Mouse (Mus musculus) liver, adult (tissue): Measurements from ENCODE around the gene Lypd9.
"Not testable (repeated sequence)": the region's sequence is repeated elsewhere in the genome, so short reads cannot be mapped to it uniquely, and the experiment has no call there.

ENCODE experiments used
- GATA4 ChIP-seq: IDR thresholded peaks from 2 replicates; pipeline ENCODE4 v1.6.1; 2014; ENCODE audit warnings: mild to moderate bottlenecking, low read length; ENCODE audit not compliant: insufficient replicate concordance

Gene Lypd9

GRCm38 (mm10) chr11:58452759-58453158 lies at the start of gene Lypd9:
TSS of gene Lypd9 (minus strand) at chr11:58452923.
- no peak for TF ChIP-seq GATA4

GRCm38 (mm10) chr11:58502472-58502871 lies 49.7 kb upstream of the Lypd9 start, which contains the start of gene Olfr331:
TSS of gene Olfr331 (minus strand) at chr11:58502572.
- not testable (repeated sequence) for TF ChIP-seq GATA4

- no peak for TF ChIP-seq GATA4
Observed at GRCm38 (mm10) chr11:58499290-58499689, 46.6 kb upstream of the Lypd9 start.

- no peak for TF ChIP-seq GATA4
Observed at GRCm38 (mm10) chr11:58498761-58499160, 46.0 kb upstream of the Lypd9 start.

GRCm38 (mm10) chr11:58492455-58492854 lies 39.7 kb upstream of the Lypd9 start, which contains the start of gene Olfr332:
TSS of gene Olfr332 (minus strand) at chr11:58492555.
- no peak for TF ChIP-seq GATA4

GRCm38 (mm10) chr11:58462170-58462569 lies 9.4 kb upstream of the Lypd9 start, which contains the start of gene Olfr30:
TSS of gene Olfr30 (minus strand) at chr11:58462270.
- TF ChIP-seq GATA4: no peak

GRCm38 (mm10) chr11:58453592-58453991 lies 869 bp upstream of the Lypd9 start:
- no peak for TF ChIP-seq GATA4

- TF ChIP-seq GATA4: no peak
Observed at GRCm38 (mm10) chr11:58437866-58438265, 14.9 kb downstream of the Lypd9 start.

- TF ChIP-seq GATA4: no peak
Observed at GRCm38 (mm10) chr11:58432259-58432658, 20.5 kb downstream of the Lypd9 start, which contains the start of gene Gm12253. TSS of gene Gm12253 (plus strand) at chr11:58432559.

GRCm38 (mm10) chr11:58420815-58421214 lies 31.9 kb downstream of the Lypd9 start, which contains the start of gene 1810065E05Rik:
TSS of gene 1810065E05Rik (plus strand) at chr11:58421111.
- no peak for TF ChIP-seq GATA4

GRCm38 (mm10) chr11:58418336-58418735 lies 34.4 kb downstream of the Lypd9 start:
- no peak for TF ChIP-seq GATA4

- TF ChIP-seq GATA4: no peak
Observed at GRCm38 (mm10) chr11:58408066-58408465, 44.7 kb downstream of the Lypd9 start.

- TF ChIP-seq GATA4: no peak
Observed at GRCm38 (mm10) chr11:58400655-58401054, 52.1 kb downstream of the Lypd9 start.

- TF ChIP-seq GATA4: no peak
Observed at GRCm38 (mm10) chr11:58399985-58400645, 52.6 kb downstream of the Lypd9 start.
